In the genomic region with DNA sequence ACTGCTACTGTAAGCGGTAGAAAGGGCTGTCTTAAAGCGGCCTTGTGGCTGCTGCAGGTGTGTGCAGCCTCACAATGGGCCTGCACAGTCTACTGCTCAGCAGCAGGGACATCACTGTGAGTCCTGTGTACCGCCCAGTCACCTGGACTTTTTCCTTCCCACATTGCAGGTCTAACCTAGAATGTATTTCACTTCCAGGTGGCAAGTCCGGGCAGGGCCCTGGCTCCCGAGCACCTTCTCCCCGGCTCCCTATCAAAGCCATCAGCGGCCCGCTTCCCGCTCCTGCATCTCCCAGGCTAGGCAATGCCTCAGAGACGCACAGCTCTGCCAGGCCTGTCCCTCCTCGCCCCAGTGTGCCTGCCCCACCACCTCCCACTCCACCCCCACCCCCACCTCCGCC, we compare ENCODE assay signal across 9 mouse cellular contexts. TPM values are rescaled to one million over a fixed set of nuclear protein-coding genes. Genes with fewer than 3 reads are reported as not detected.
DNase-seq lines count a peak whose midpoint lies in the region; ATAC-seq and TF ChIP-seq lines count a peak whose summit lies in the region.
"Had no signal": no experiment of that assay in that cellular context is flagged by ENCODE, and none has a peak within 500 bp of the region (broad histone marks: within the 10 kb centered on the region; RNA-seq: fewer than 3 reads in every experiment).

No protein-coding gene starts in this region.

- H3K4me1 ChIP-seq in heart, embryonic 15.5 days (replicated peaks), result peaks cover 12% of the 10 kb centered on the region
- peaks cover 4 to 15% of the 10 kb centered on the region in 2 experiments for H3K4me1 ChIP-seq in CH12.LX (ENCODE audit: control insufficient read depth in 1 of 2, insufficient read depth in 2 of 2)
- peaks cover 7% of the 10 kb centered on the region; the same call in 1 of the 2 replicates for H3K4me1 ChIP-seq in forebrain, embryonic 11.5 days (replicated peaks; ENCODE audit: control insufficient read depth, insufficient read depth, low read length)
- H3K4me1 ChIP-seq in limb, embryonic 14.5 days (ENCODE audit: control insufficient read depth, insufficient read depth, low read length), result no peaks in the 10 kb centered on the region
- H3K4me1 ChIP-seq: megakaryocyte, embryonic 14.5 days had no signal

- H3K27ac ChIP-seq in heart, embryonic 15.5 days, result no peak overlapping the region
- H3K27ac ChIP-seq in CH12.LX (ENCODE audit: insufficient read depth, low read depth), result no peak overlapping the region
- H3K27ac ChIP-seq in forebrain, embryonic 11.5 days (ENCODE audit: low read depth, low read length), result no peak overlapping the region
- H3K27ac ChIP-seq in limb, embryonic 14.5 days (replicated peaks; ENCODE audit: low read depth, low read length), result no peak overlapping the region

- H3K36me3 ChIP-seq in heart, embryonic 15.5 days, result no peaks in the 10 kb centered on the region; the same call in 1 of the 2 replicates
- peaks cover 0 to 3% of the 10 kb centered on the region in 2 experiments for H3K36me3 ChIP-seq in CH12.LX (replicated peaks in 1 of 2; ENCODE audit: control insufficient read depth in 1 of 2, insufficient read depth in 1 of 2, low read length in 1 of 2)
- H3K36me3 ChIP-seq in forebrain, embryonic 11.5 days (ENCODE audit: control insufficient read depth, insufficient read depth, low read length), result no peaks in the 10 kb centered on the region
- H3K36me3 ChIP-seq in limb, embryonic 14.5 days (ENCODE audit: control insufficient read depth, insufficient read depth, low read length), result no peaks in the 10 kb centered on the region

- DNase-seq in heart, postnatal 4 days, result no peak
- DNase-seq in CH12.LX (ENCODE audit: extremely low read depth), result peak; percentile 17
- DNase-seq in forebrain, embryonic 11.5 days (ENCODE audit: low spot score), result no peak
- no peak for DNase-seq in limb, embryonic 14.5 days (ENCODE audit: low spot score)
- DNase-seq in cerebellum, adult 18-20 months, result no peak
- DNase-seq in right cerebral cortex, postnatal 10 days (ENCODE audit: low spot score in 2 of 2), result no peak
- no peak for DNase-seq in cerebellum, adult 9-11 months

- TF ChIP-seq RAD21 in CH12.LX (IDR thresholded peaks at IDR 0.05; ENCODE audit: low read depth, low read length), result no peak

- H3K4me3 ChIP-seq in heart, embryonic 15.5 days, result peak overlapping the region; percentile 37; the same call in 1 of the 2 replicates
- H3K4me3 ChIP-seq in CH12.LX (replicated peaks in 1 of 3; ENCODE audit: low read depth in 2 of 3, low read length in 2 of 3, poor library complexity in 1 of 3), result no peak overlapping the region
- H3K4me3 ChIP-seq in forebrain, embryonic 11.5 days (ENCODE audit: low read depth, low read length), result peak overlapping the region; percentile 26
- no peak overlapping the region; the same call in 1 of the 2 replicates for H3K4me3 ChIP-seq in limb, embryonic 14.5 days (replicated peaks; ENCODE audit: low read length)
- H3K4me3 ChIP-seq: megakaryocyte, embryonic 14.5 days had no signal

- no peak overlapping the region for H3K9ac ChIP-seq in heart, embryonic 15.5 days
- no peak overlapping the region for H3K9ac ChIP-seq in CH12.LX (ENCODE audit: insufficient read depth, low read depth)
- H3K9ac ChIP-seq in forebrain, embryonic 11.5 days (ENCODE audit: low read length), result peak overlapping the region; percentile 49
- H3K9ac ChIP-seq in limb, embryonic 14.5 days (ENCODE audit: low read depth, low read length, severe bottlenecking), result peak overlapping the region; percentile 1; the same call in 1 of the 2 replicates

- dilution Hi-C loops in CH12.LX (cut with MboI; ENCODE audit: extremely low pct_ligation_motif_present, extremely low pct_unique_long_range_greater_than_20kb, low sequenced_read_pairs), result no loop called here

- H3K4me2 ChIP-seq in heart, embryonic 15.5 days, result peak overlapping the region; percentile 67
- no peak overlapping the region for H3K4me2 ChIP-seq in CH12.LX (ENCODE audit: insufficient read depth, low read depth, poor library complexity, severe bottlenecking)
- H3K4me2 ChIP-seq in forebrain, embryonic 11.5 days (ENCODE audit: low read depth, low read length, severe bottlenecking), result peak overlapping the region; percentile 67
- H3K4me2 ChIP-seq in limb, embryonic 14.5 days (replicated peaks; ENCODE audit: low read depth, low read length, severe bottlenecking), result peak overlapping the region; percentile 61

- TF ChIP-seq EP300 in CH12.LX (IDR thresholded peaks at IDR 0.05; ENCODE audit: low read length), result no peak

- no peaks in the 10 kb centered on the region for H3K9me3 ChIP-seq in heart, embryonic 15.5 days (replicated peaks)
- peaks cover 3% of the 10 kb centered on the region for H3K9me3 ChIP-seq in CH12.LX (replicated peaks; ENCODE audit: low read length)
- no peaks in the 10 kb centered on the region for H3K9me3 ChIP-seq in forebrain, embryonic 11.5 days (ENCODE audit: control insufficient read depth, low read length)
- H3K9me3 ChIP-seq in limb, embryonic 14.5 days (ENCODE audit: control insufficient read depth, low read length), result no peaks in the 10 kb centered on the region

- no peak for ATAC-seq in heart, embryonic 15.5 days (replicated peaks; ENCODE audit: insufficient number of reproducible peaks, insufficient read depth, low FRiP score, low read depth)
- ATAC-seq in forebrain, embryonic 11.5 days (replicated peaks; ENCODE audit: low FRiP score), result peak; percentile 56; the same call in 1 of the 2 replicates
- no peak for ATAC-seq in limb, embryonic 14.5 days (ENCODE audit: low FRiP score, low read depth)

- 36% methylated on average over 10 of the region's 12 CpGs for WGBS in heart, embryonic 15.5 days
- 16% methylated on average over 12 of the region's 12 CpGs for whole genome bisulfite sequencing in forebrain, embryonic 11.5 days
- 15% methylated on average over 12 of the region's 12 CpGs for WGBS in limb, embryonic 14.5 days

- TF ChIP-seq CTCF in CH12.LX (conservative IDR thresholded peaks at IDR 0.05 in 1 of 2, IDR thresholded peaks at IDR 0.05 in 1 of 2; ENCODE audit: low read depth in 2 of 2, low read length in 2 of 2), result no peak

- H3K79me2 ChIP-seq in CH12.LX (replicated peaks; ENCODE audit: control insufficient read depth, extremely low read depth, insufficient read depth, poor library complexity, severe bottlenecking), result no peaks in the 10 kb centered on the region

- no peaks in the 10 kb centered on the region for H3K27me3 ChIP-seq in heart, embryonic 15.5 days
- H3K27me3 ChIP-seq in CH12.LX (replicated peaks), result no peaks in the 10 kb centered on the region
- H3K27me3 ChIP-seq in forebrain, embryonic 11.5 days (ENCODE audit: control insufficient read depth, insufficient read depth, low read length), result no peaks in the 10 kb centered on the region
- peaks cover 24% of the 10 kb centered on the region for H3K27me3 ChIP-seq in limb, embryonic 14.5 days (ENCODE audit: control insufficient read depth, insufficient read depth, low read length)

- in situ Hi-C loops in CH12.LX (cut with MboI; ENCODE audit: low pct_ligation_motif_present, low pct_unique_long_range_greater_than_20kb, low sequenced_read_pairs), result no loop called here

- TF ChIP-seq POLR2A in CH12.LX (IDR thresholded peaks at IDR 0.05; ENCODE audit: low read depth, low read length), result no peak
- TF ChIP-seq POLR2A in limb, embryonic 14.5 days (IDR thresholded peaks at IDR 0.05; ENCODE audit: borderline replicate concordance, extremely low read depth, insufficient read depth, insufficient read length), result no peak

TF ChIP-seq in CH12.LX, 34 proteins besides CTCF, POLR2A, EP300 and RAD21:
- TF ChIP-seq ETS1 (conservative IDR thresholded peaks at IDR 0.05; ENCODE audit: low read depth, low read length) (no peak), ZC3H11A (IDR thresholded peaks at IDR 0.05; ENCODE audit: low read depth, low read length) (no peak), SIN3A (IDR thresholded peaks at IDR 0.05; ENCODE audit: low read length) (no peak), POLR2AphosphoS2 (IDR thresholded peaks at IDR 0.05; ENCODE audit: low read depth, low read length) (no peak), SMC3 (IDR thresholded peaks at IDR 0.05; ENCODE audit: low read depth, low read length) (no peak), USF1 (IDR thresholded peaks at IDR 0.05; ENCODE audit: low read depth, low read length) (no peak), ZNF384 (IDR thresholded peaks at IDR 0.05; ENCODE audit: low read depth, low read length) (no peak), NELFE (IDR thresholded peaks at IDR 0.05; ENCODE audit: low read depth, low read length) (no peak), CHD2 (IDR thresholded peaks at IDR 0.05; ENCODE audit: low read length) (no peak), USF2 (conservative IDR thresholded peaks at IDR 0.05; ENCODE audit: low read depth, low read length) (no peak), TCF12 (IDR thresholded peaks at IDR 0.05; ENCODE audit: low read depth, low read length) (no peak), MAZ (IDR thresholded peaks at IDR 0.05; ENCODE audit: low read depth, low read length) (no peak), PAX5 (IDR thresholded peaks at IDR 0.05; ENCODE audit: low read length) (no peak)

RNA-seq across cellular contexts. Expression of gene Wipf3, which starts 55.6 kb away (rescaled TPM):
- polyA plus RNA-seq in heart, embryonic 15.5 days (2015; fragmentation: Nextera tagmentation; extraction: Ambion mirVana), result 3.3 and 3.4 TPM in 2 replicates
- total RNA-seq in heart, postnatal 4 days (2021), result 10 to 100 TPM; 15.2 to 15.9 TPM
- total RNA-seq in CH12.LX (2012; rRNA removed) (0.63 and 1.2 TPM in 2 replicates), CH12.LX (2014; rRNA removed) (0.35 and 0.64 TPM in 2 replicates)
- 0.97 and 1.3 TPM in 2 replicates for polyA plus RNA-seq in CH12.LX (2012; ENCODE audit: insufficient read length, low read depth)
- polyA plus RNA-seq in forebrain, embryonic 11.5 days (2014; fragmentation: Nextera tagmentation; extraction: Ambion mirVana), result 0.96 and 1.3 TPM in 2 replicates
- 5.4 and 5.6 TPM in 2 replicates for polyA plus RNA-seq in limb, embryonic 14.5 days (2012; rRNA removed)
- polyA plus RNA-seq in limb, embryonic 14.5 days (2014; fragmentation: Nextera tagmentation; extraction: Ambion mirVana), result 1.8 and 2.4 TPM in 2 replicates

Comparison
In these comparisons a context has a peak if more than half of its experiments do, and no peak if none do; other contexts are left out.
1. H3K4me3 ChIP-seq: peak in heart, embryonic 15.5 days (single experiment) and forebrain, embryonic 11.5 days (single experiment); none in CH12.LX (0 of 3) and limb, embryonic 14.5 days (single experiment).
2. H3K9ac ChIP-seq: peak in forebrain, embryonic 11.5 days (single experiment) and limb, embryonic 14.5 days (single experiment); none in heart, embryonic 15.5 days (single experiment) and CH12.LX (single experiment).